Mouse (Mus musculus) midbrain, embryonic 14.5 days (tissue): ENCODE measurements around the gene Cebpg. TPM values are rescaled to one million over a fixed set of nuclear protein-coding genes. Genes with fewer than 3 reads are reported as not detected.
A peak's percentile ranks its signal among the peaks of the same experiment; 100 is the strongest.

Experiments
- ATAC-seq: fragments of 200-750 bp; cut with Nextera tagmentation; 2 replicates; pipeline ENCODE4 v1.8.0; 2017; ENCODE audit warnings: moderate number of reproducible peaks, moderate library complexity; ENCODE audit not compliant: low FRiP score, low TSS enrichment
- DNase-seq: peaks from one replicate; pipeline ENCODE4 v3.0.0-alpha.2; 2015
- H3K27ac ChIP-seq: fragments of 300-500 bp; sonication (generic); replicated peaks from 2 replicates; pipeline ENCODE4 v1.5.1; 2014; ENCODE audit warnings: mild to moderate bottlenecking, low read depth, low read length, moderate library complexity
- H3K27me3 ChIP-seq: fragments of 300-500 bp; sonication (generic); 2 replicates; pipeline ENCODE4 v1.6.1; 2014; ENCODE audit warnings: low read length, control low read depth, mixed read lengths; ENCODE audit not compliant: control insufficient read depth, insufficient read depth
- H3K36me3 ChIP-seq: fragments of 300-500 bp; sonication (generic); 2 replicates; pipeline ENCODE4 v1.6.1; 2014; ENCODE audit warnings: low read length, control low read depth; ENCODE audit not compliant: control insufficient read depth, insufficient read depth
- H3K4me1 ChIP-seq: fragments of 300-500 bp; sonication (generic); 2 replicates; pipeline ENCODE4 v1.6.1; 2014; ENCODE audit warnings: mild to moderate bottlenecking, antibody characterized with exemption, low read length, control low read depth; ENCODE audit not compliant: control insufficient read depth, insufficient read depth
- H3K4me2 ChIP-seq: fragments of 300-500 bp; sonication (generic); 2 replicates; pipeline ENCODE4 v1.6.1; 2014; ENCODE audit warnings: mild to moderate bottlenecking, low read length, moderate library complexity
- H3K4me3 ChIP-seq: fragments of 300-500 bp; sonication (generic); replicated peaks from 2 replicates; pipeline ENCODE4 v1.5.1; 2014; ENCODE audit warnings: low read depth, low read length
- H3K9ac ChIP-seq: fragments of 300-500 bp; sonication (generic); replicated peaks from 2 replicates; pipeline ENCODE4 v1.6.1; 2014; ENCODE audit warnings: mild to moderate bottlenecking, low read length, moderate library complexity
- H3K9me3 ChIP-seq: fragments of 300-500 bp; sonication (generic); 2 replicates; pipeline ENCODE4 v1.6.1; 2016; ENCODE audit warnings: low read length, control low read depth, mixed read lengths; ENCODE audit not compliant: control insufficient read depth
- WGBS: fragments of 180-500 bp; shearing (Covaris S2); extraction: QIAGEN DNeasy Blood & Tissue Kit; methylation state at CpG from one replicate; pipeline ENCODE4 v1.1.7; 2014; 5-methylcytosine and 5-hydroxymethylcytosine counted together
- polyA plus RNA-seq: library from polyadenylated mRNA; unstranded; fragments of >200 nt; fragmentation: Nextera tagmentation; extraction: Ambion mirVana; gene quantifications from 2 replicates; pipeline ENCODE4 v1.2.1, GENCODE M21; 2014

Cebpg gene
- polyA plus RNA-seq, 1 experiment from 2014 or later, result 32.0 TPM

GRCm38 (mm10) chr7:35043266-35043817 lies 13.0 kb downstream of the Cebpg start:
- no peak for DNase-seq
- Histone ChIP-seq H3K27ac (no peak overlapping the region), H3K4me2 (no peak overlapping the region), H3K9me3 (no peaks in the 10 kb centered on the region), H3K9ac (no peak overlapping the region), H3K4me3 (no peak overlapping the region), H3K36me3 (peaks cover 47% of the 10 kb centered on the region), H3K4me1 (no peaks in the 10 kb centered on the region), H3K27me3 (no peaks in the 10 kb centered on the region)
- WGBS, result 94% methylated on average over 10 of the region's 10 CpGs
- no peak for ATAC-seq

DNA sequence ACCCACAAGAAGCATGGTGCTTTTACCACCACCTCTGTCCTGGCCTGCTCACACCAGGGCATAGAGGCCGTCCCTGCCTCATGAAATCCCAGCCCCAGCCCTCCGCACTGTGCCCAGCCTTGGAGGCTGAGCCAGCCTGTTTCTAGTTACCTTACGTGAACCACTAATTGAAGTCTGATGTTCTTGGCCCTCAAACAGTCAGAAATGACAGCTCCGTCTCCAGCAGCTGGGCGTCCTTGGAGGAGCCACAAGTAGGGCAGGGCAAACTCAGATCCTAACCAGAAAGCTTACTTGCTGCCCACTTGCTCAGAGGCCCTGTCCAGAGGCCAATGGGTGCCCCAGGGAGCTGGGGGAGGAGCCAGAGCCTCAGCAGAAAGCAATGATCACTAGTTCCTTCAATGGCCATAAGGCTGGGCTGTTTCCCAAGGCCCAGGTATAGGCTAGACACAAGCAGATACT lies 13.6 kb downstream of the Cebpg start:
- Histone ChIP-seq H3K4me3 (no peak overlapping the region), H3K4me1 (no peaks in the 10 kb centered on the region), H3K4me2 (no peak overlapping the region), H3K36me3 (peaks cover 52% of the 10 kb centered on the region), H3K9ac (no peak overlapping the region), H3K27ac (no peak overlapping the region), H3K27me3 (no peaks in the 10 kb centered on the region), H3K9me3 (no peaks in the 10 kb centered on the region)
- DNase-seq (no peak), ATAC-seq (no peak)
- WGBS, result 92% methylated on average over 5 of the region's 5 CpGs

- H3K27ac ChIP-seq, result no peak overlapping the region
- no peak overlapping the region for H3K9ac ChIP-seq
- no peaks in the 10 kb centered on the region for H3K27me3 ChIP-seq
- DNase-seq, result no peak
- no peak overlapping the region for H3K4me2 ChIP-seq
- no peaks in the 10 kb centered on the region for H3K9me3 ChIP-seq
- no peak overlapping the region for H3K4me3 ChIP-seq
- no peak for ATAC-seq
- peaks cover 55% of the 10 kb centered on the region for H3K36me3 ChIP-seq
- no peaks in the 10 kb centered on the region for H3K4me1 ChIP-seq
These were observed 14.2 kb downstream of the Cebpg start for GRCm38 (mm10) chr7:35042209-35042554.

- DNase-seq (no peak), ATAC-seq (no peak)
- Histone ChIP-seq H3K36me3 (peaks cover 53% of the 10 kb centered on the region), H3K9ac (no peak overlapping the region), H3K9me3 (no peaks in the 10 kb centered on the region), H3K4me1 (peaks cover under 1% of the 10 kb centered on the region; the same call in 1 of the 2 replicates), H3K4me2 (no peak overlapping the region), H3K4me3 (no peak overlapping the region), H3K27ac (no peak overlapping the region), H3K27me3 (no peaks in the 10 kb centered on the region)
- WGBS, result 75% methylated on average over 2 of the region's 2 CpGs
These were observed 14.8 kb downstream of the Cebpg start for GRCm38 (mm10) chr7:35041286-35042208.

DNA sequence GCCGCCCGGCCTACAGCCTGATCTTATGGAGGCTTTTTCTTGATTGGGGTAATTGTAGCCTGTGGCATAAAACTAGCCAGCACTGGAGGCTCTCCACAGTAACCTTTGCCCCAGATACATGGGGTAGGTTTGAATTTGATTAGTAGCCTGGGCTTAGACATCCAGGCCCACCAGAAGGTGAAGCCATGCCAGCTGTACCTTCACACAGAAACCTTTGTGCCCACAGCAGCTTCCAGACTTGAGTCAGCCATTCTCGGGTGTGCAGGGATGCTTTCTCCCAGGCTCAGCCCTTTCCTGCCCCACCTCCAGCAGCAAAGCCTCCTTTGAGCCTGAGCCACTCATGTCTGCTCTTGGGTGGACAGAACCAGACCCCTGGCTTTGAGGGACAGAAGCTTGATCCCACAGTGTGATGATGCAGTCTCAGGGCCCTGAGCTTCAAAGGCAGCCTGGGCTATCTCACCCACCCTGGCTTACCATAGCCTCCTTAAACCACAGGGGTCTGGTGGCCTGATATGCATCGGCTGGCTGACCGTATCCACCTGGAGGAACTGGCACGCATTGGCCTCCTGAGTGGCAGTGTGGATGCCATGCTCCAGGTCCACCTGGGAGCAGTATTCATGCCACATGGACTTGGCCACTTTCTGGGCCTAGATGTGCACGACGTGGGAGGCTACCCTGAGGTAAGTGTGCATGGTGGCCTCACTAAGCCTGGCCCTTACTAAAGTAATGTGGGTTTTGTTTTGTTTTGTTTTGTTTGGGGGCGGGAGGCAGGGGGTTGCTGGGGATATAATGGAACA lies 16.0 kb downstream of the Cebpg start:
- no peak overlapping the region for H3K27ac ChIP-seq
- no peaks in the 10 kb centered on the region for H3K27me3 ChIP-seq
- ATAC-seq, result no peak
- 96% methylated on average over 9 of the region's 9 CpGs for WGBS
- no peak overlapping the region for H3K4me2 ChIP-seq
- peaks cover 7% of the 10 kb centered on the region; the same call in 1 of the 2 replicates for H3K4me1 ChIP-seq
- no peak overlapping the region for H3K9ac ChIP-seq
- no peak overlapping the region for H3K4me3 ChIP-seq
- H3K36me3 ChIP-seq, result peaks cover 41% of the 10 kb centered on the region
- no peak for DNase-seq
- H3K9me3 ChIP-seq, result no peaks in the 10 kb centered on the region

DNA sequence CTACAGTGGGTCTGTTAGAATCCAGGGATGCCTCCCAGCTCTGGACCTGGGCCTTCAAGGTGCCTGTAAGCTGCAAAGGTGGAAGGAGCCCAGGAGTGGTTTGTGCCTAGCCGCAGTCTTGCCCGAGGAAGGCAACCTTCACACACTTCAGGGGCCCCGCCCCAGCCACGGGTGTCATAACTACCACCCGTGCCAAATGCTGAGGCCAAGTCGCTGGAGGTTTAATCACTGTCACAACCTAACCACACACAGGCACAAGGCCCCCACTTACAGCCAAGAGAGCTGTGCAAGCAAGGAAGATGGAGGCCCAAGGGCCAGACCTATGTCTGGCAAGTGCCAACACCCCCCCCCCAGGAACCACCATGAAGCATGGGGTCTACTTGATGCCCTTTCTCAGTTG lies 19.0 kb downstream of the Cebpg start:
- peaks cover 10% of the 10 kb centered on the region; the same call in 1 of the 2 replicates for H3K4me1 ChIP-seq
- WGBS, result 94% methylated on average over 6 of the region's 6 CpGs
- no peak overlapping the region for H3K27ac ChIP-seq
- peaks cover 24% of the 10 kb centered on the region for H3K36me3 ChIP-seq
- H3K4me2 ChIP-seq, result no peak overlapping the region
- no peak overlapping the region for H3K9ac ChIP-seq
- H3K9me3 ChIP-seq, result no peaks in the 10 kb centered on the region
- H3K27me3 ChIP-seq, result no peaks in the 10 kb centered on the region
- no peak for ATAC-seq
- no peak for DNase-seq
- no peak overlapping the region for H3K4me3 ChIP-seq

GRCm38 (mm10) chr7:35036266-35036731 lies 20.1 kb downstream of the Cebpg start:
- WGBS, result 64% methylated on average over 5 of the region's 5 CpGs
- DNase-seq (peak; percentile 64), ATAC-seq (peak; percentile 37; the same call in 1 of the 2 replicates)
- Histone ChIP-seq H3K4me1 (peaks cover 10% of the 10 kb centered on the region; the same call in 1 of the 2 replicates), H3K27me3 (no peaks in the 10 kb centered on the region), H3K27ac (peak overlapping the region; percentile 45; the same call in 1 of the 2 replicates), H3K9ac (no peak overlapping the region), H3K4me3 (no peak overlapping the region), H3K4me2 (no peak overlapping the region), H3K36me3 (peaks cover 30% of the 10 kb centered on the region), H3K9me3 (no peaks in the 10 kb centered on the region)

DNA sequence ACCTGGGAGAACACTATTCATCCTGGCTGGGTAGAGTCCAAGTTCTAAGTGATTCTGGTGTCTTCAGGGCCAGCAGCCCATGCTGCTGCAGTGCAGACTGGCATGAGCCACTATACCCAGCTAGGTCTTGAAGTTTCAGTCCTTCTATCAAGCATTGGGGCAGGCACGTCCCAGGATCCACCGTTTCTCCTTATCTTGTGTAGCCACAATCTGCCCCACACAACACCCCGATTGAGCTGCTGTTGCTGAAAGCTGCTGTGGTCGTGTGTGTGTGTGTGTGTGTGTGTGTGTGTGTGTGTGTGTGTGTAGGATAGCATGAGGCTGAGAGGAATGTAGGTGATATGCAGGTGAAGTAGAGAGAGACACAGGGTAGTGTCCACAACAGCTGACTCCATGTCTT lies 20.8 kb downstream of the Cebpg start:
- Histone ChIP-seq H3K9ac (no peak overlapping the region), H3K4me3 (no peak overlapping the region), H3K4me2 (no peak overlapping the region), H3K4me1 (peaks cover 10% of the 10 kb centered on the region; the same call in 1 of the 2 replicates), H3K27me3 (no peaks in the 10 kb centered on the region), H3K27ac (0 out of 2 replicates have a peak overlapping the region, but pooled peaks have one; percentile 26), H3K36me3 (peaks cover 24% of the 10 kb centered on the region), H3K9me3 (no peaks in the 10 kb centered on the region)
- ATAC-seq, result no peak
- 93% methylated on average over 4 of the region's 4 CpGs for WGBS
- DNase-seq, result no peak
